Mouse (Mus musculus) midbrain, embryonic 10.5 days (tissue): Measurements from ENCODE around the gene Svip. TPM values are rescaled to one million over a fixed set of nuclear protein-coding genes. Genes with fewer than 3 reads are reported as not detected.

ENCODE experiments used
- DNase-seq: peaks from one replicate; pipeline ENCODE4 v3.0.0-alpha.2; 2017; ENCODE audit warnings: low spot score
- H3K27ac ChIP-seq: fragments of 300-500 bp; sonication (generic); replicated peaks from 2 replicates; pipeline ENCODE4 v1.5.1; 2016; ENCODE audit warnings: mild to moderate bottlenecking
- H3K27me3 ChIP-seq: fragments of 300-500 bp; sonication (generic); 2 replicates; pipeline ENCODE4 v1.6.1; 2016; ENCODE audit warnings: low read depth, mild to moderate bottlenecking; ENCODE audit not compliant: poor library complexity, severe bottlenecking
- H3K36me3 ChIP-seq: fragments of 300-500 bp; sonication (generic); 2 replicates; pipeline ENCODE4 v1.6.1; 2016; ENCODE audit warnings: mild to moderate bottlenecking, moderate library complexity
- H3K4me1 ChIP-seq: fragments of 300-500 bp; sonication (generic); 2 replicates; pipeline ENCODE4 v1.6.1; 2016
- H3K4me3 ChIP-seq: fragments of 300-500 bp; sonication (generic); 2 replicates; pipeline ENCODE4 v1.5.1; 2016; ENCODE audit warnings: mild to moderate bottlenecking, moderate library complexity
- H3K9me3 ChIP-seq: fragments of 300-500 bp; sonication (generic); replicated peaks from 2 replicates; pipeline ENCODE4 v1.6.1; 2016; ENCODE audit warnings: mild to moderate bottlenecking
- WGBS: fragments of 180-500 bp; shearing (Covaris S2); methylation state at CpG from one replicate; pipeline ENCODE4 v1.1.7; 2016; 5-methylcytosine and 5-hydroxymethylcytosine counted together
- polyA plus RNA-seq: library from polyadenylated mRNA; unstranded; fragments of >200 nt; fragmentation: Nextera tagmentation; extraction: Ambion mirVana; gene quantifications from 2 replicates; pipeline ENCODE4 v1.2.1, GENCODE M21; 2016

Gene Svip
- polyA plus RNA-seq, 1 experiment from 2014 or later: 7.0 TPM

- H3K9me3 ChIP-seq: no peaks in the 10 kb centered on the region
- H3K36me3 ChIP-seq: no peaks in the 10 kb centered on the region
- DNase-seq: no peak
- no peaks in the 10 kb centered on the region for H3K27me3 ChIP-seq
- 56% methylated on average over 1 of the region's 1 CpGs for WGBS
- no peak overlapping the region for H3K4me3 ChIP-seq
- no peak overlapping the region for H3K27ac ChIP-seq
- 0 out of 2 replicates have a peak, but pooled peaks cover 4% of the 10 kb centered on the region for H3K4me1 ChIP-seq
Observed at GRCm38 (mm10) chr7:51982303-51982702, 23.5 kb downstream of the Svip start.

GRCm38 (mm10) chr7:51979271-51979670 lies 26.5 kb downstream of the Svip start:
- H3K4me1 ChIP-seq: peaks cover 8% of the 10 kb centered on the region; the same call in 1 of the 2 replicates
- H3K9me3 ChIP-seq: no peaks in the 10 kb centered on the region
- no peaks in the 10 kb centered on the region for H3K36me3 ChIP-seq
- H3K27ac ChIP-seq: no peak overlapping the region
- WGBS: 45% methylated on average over 5 of the region's 5 CpGs
- H3K4me3 ChIP-seq: no peak overlapping the region
- DNase-seq: no peak
- no peaks in the 10 kb centered on the region for H3K27me3 ChIP-seq

- no peak overlapping the region for H3K4me3 ChIP-seq
- DNase-seq: no peak
- H3K4me1 ChIP-seq: peaks cover 4% of the 10 kb centered on the region; the same call in 1 of the 2 replicates
- H3K36me3 ChIP-seq: no peaks in the 10 kb centered on the region
- 79% methylated on average over 6 of the region's 6 CpGs for WGBS
- no peaks in the 10 kb centered on the region for H3K9me3 ChIP-seq
- no peak overlapping the region for H3K27ac ChIP-seq
- no peaks in the 10 kb centered on the region for H3K27me3 ChIP-seq
Observed at GRCm38 (mm10) chr7:51975181-51975580, 30.6 kb downstream of the Svip start.

- Histone ChIP-seq H3K4me1 (peaks cover 4% of the 10 kb centered on the region; the same call in 1 of the 2 replicates), H3K27me3 (no peaks in the 10 kb centered on the region), H3K4me3 (no peak overlapping the region), H3K36me3 (no peaks in the 10 kb centered on the region), H3K27ac (no peak overlapping the region), H3K9me3 (no peaks in the 10 kb centered on the region)
- 83% methylated on average over 2 of the region's 2 CpGs for WGBS
- DNase-seq: no peak
Observed at GRCm38 (mm10) chr7:51973526-51973925, 32.3 kb downstream of the Svip start.

GRCm38 (mm10) chr7:51973091-51973490 lies 32.7 kb downstream of the Svip start:
- no peaks in the 10 kb centered on the region for H3K27me3 ChIP-seq
- H3K9me3 ChIP-seq: no peaks in the 10 kb centered on the region
- DNase-seq: no peak
- H3K4me1 ChIP-seq: peaks cover 4% of the 10 kb centered on the region; the same call in 1 of the 2 replicates
- WGBS: 67% methylated on average over 5 of the region's 5 CpGs
- H3K27ac ChIP-seq: no peak overlapping the region
- no peak overlapping the region for H3K4me3 ChIP-seq
- no peaks in the 10 kb centered on the region for H3K36me3 ChIP-seq

GRCm38 (mm10) chr7:51972252-51972855 lies 33.5 kb downstream of the Svip start:
- Histone ChIP-seq H3K4me1 (peaks cover 4% of the 10 kb centered on the region; the same call in 1 of the 2 replicates), H3K4me3 (no peak overlapping the region), H3K27me3 (no peaks in the 10 kb centered on the region), H3K36me3 (no peaks in the 10 kb centered on the region), H3K27ac (no peak overlapping the region; the same call in 1 of the 2 replicates), H3K9me3 (no peaks in the 10 kb centered on the region)
- 35% methylated on average over 6 of the region's 6 CpGs for WGBS
- peak; percentile 46 for DNase-seq

GRCm38 (mm10) chr7:51969379-51969778 lies 36.4 kb downstream of the Svip start:
- no peak for DNase-seq
- no peak overlapping the region for H3K27ac ChIP-seq
- no peaks in the 10 kb centered on the region for H3K36me3 ChIP-seq
- H3K27me3 ChIP-seq: no peaks in the 10 kb centered on the region
- no peaks in the 10 kb centered on the region for H3K4me1 ChIP-seq
- no peaks in the 10 kb centered on the region for H3K9me3 ChIP-seq
- H3K4me3 ChIP-seq: no peak overlapping the region

GRCm38 (mm10) chr7:51967581-51967980 lies 38.2 kb downstream of the Svip start:
- DNase-seq: no peak
- Histone ChIP-seq H3K27me3 (no peaks in the 10 kb centered on the region), H3K36me3 (no peaks in the 10 kb centered on the region), H3K4me1 (peaks cover 6% of the 10 kb centered on the region), H3K9me3 (no peaks in the 10 kb centered on the region), H3K4me3 (no peak overlapping the region), H3K27ac (no peak overlapping the region)
- 86% methylated on average over 4 of the region's 4 CpGs for WGBS

- DNase-seq: no peak
- no peak overlapping the region for H3K4me3 ChIP-seq
- no peaks in the 10 kb centered on the region for H3K9me3 ChIP-seq
- WGBS: 90% methylated on average over 7 of the region's 7 CpGs
- no peaks in the 10 kb centered on the region for H3K27me3 ChIP-seq
- no peak overlapping the region for H3K27ac ChIP-seq
- H3K4me1 ChIP-seq: peaks cover 19% of the 10 kb centered on the region
- H3K36me3 ChIP-seq: no peaks in the 10 kb centered on the region
Observed at GRCm38 (mm10) chr7:51964681-51965080, 41.1 kb downstream of the Svip start.

GRCm38 (mm10) chr7:51962219-51962952 lies 43.4 kb downstream of the Svip start:
- DNase-seq: no peak
- H3K4me3 ChIP-seq: no peak overlapping the region
- H3K27ac ChIP-seq: no peak overlapping the region; the same call in 1 of the 2 replicates
- no peaks in the 10 kb centered on the region for H3K27me3 ChIP-seq
- peaks cover 19% of the 10 kb centered on the region for H3K4me1 ChIP-seq
- 67% methylated on average over 10 of the region's 10 CpGs for WGBS
- H3K36me3 ChIP-seq: no peaks in the 10 kb centered on the region
- H3K9me3 ChIP-seq: no peaks in the 10 kb centered on the region

GRCm38 (mm10) chr7:51960698-51961374 lies 45.0 kb downstream of the Svip start:
- peak; percentile 16 for DNase-seq
- WGBS: 63% methylated on average over 6 of the region's 6 CpGs
- H3K27me3 ChIP-seq: no peaks in the 10 kb centered on the region
- H3K9me3 ChIP-seq: no peaks in the 10 kb centered on the region
- H3K36me3 ChIP-seq: no peaks in the 10 kb centered on the region
- H3K27ac ChIP-seq: no peak overlapping the region
- peaks cover 19% of the 10 kb centered on the region for H3K4me1 ChIP-seq
- H3K4me3 ChIP-seq: no peak overlapping the region

- DNase-seq: no peak
- H3K27me3 ChIP-seq: no peaks in the 10 kb centered on the region
- H3K4me1 ChIP-seq: peaks cover 20% of the 10 kb centered on the region
- H3K36me3 ChIP-seq: 0 out of 2 replicates have a peak, but pooled peaks cover 2% of the 10 kb centered on the region
- no peak overlapping the region for H3K4me3 ChIP-seq
- no peak overlapping the region for H3K27ac ChIP-seq
- no peaks in the 10 kb centered on the region for H3K9me3 ChIP-seq
Observed at GRCm38 (mm10) chr7:51957766-51958165, 48.1 kb downstream of the Svip start.
